Mouse (Mus musculus): Measurements from ENCODE around the gene Spg7. TPM values are rescaled to one million over a fixed set of nuclear protein-coding genes. Genes with fewer than 3 reads are reported as not detected.

Gene Spg7
- polyA plus RNA-seq, 1 experiment from 2014 or later: 63.7 TPM

Small RNAs within 50 kb of the gene (microRNA-seq; reads per million reads assigned to microRNA genes)
- not detected for gene Mir7079
- not detected for gene Mir7080

Other genes starting within 250 kb of the Spg7 start
- 18.3 and 20.6 TPM in 2 replicates for gene Cdh15, start 215.0 kb upstream of the Spg7 start, polyA plus RNA-seq (2016; fragmentation: Nextera tagmentation; extraction: Ambion mirVana)
- 62.3 and 108 TPM in 2 replicates for gene Ankrd11, start 20.7 kb upstream of the Spg7 start, polyA plus RNA-seq (2016; fragmentation: Nextera tagmentation; extraction: Ambion mirVana)
- gene Rpl13, start 39.4 kb downstream of the Spg7 start, polyA plus RNA-seq (2016; fragmentation: Nextera tagmentation; extraction: Ambion mirVana): 1,503 and 1,509 TPM in 2 replicates
- gene Cpne7, start 54.4 kb downstream of the Spg7 start, polyA plus RNA-seq (2016; fragmentation: Nextera tagmentation; extraction: Ambion mirVana): 0.40 and 0.53 TPM in 2 replicates
- gene Sult5a1, start 95.4 kb downstream of the Spg7 start, polyA plus RNA-seq (2016; fragmentation: Nextera tagmentation; extraction: Ambion mirVana): 15.9 and 16.0 TPM in 2 replicates
- 1.4 and 1.5 TPM in 2 replicates for gene Dpep1, start 123.3 kb downstream of the Spg7 start, polyA plus RNA-seq (2016; fragmentation: Nextera tagmentation; extraction: Ambion mirVana)
- gene Chmp1a, start 149.8 kb downstream of the Spg7 start, polyA plus RNA-seq (2016; fragmentation: Nextera tagmentation; extraction: Ambion mirVana): 135 and 140 TPM in 2 replicates
- gene Spata33, start 149.9 kb downstream of the Spg7 start, polyA plus RNA-seq (2016; fragmentation: Nextera tagmentation; extraction: Ambion mirVana): 5.0 and 6.5 TPM in 2 replicates
- gene Cdk10, start 161.9 kb downstream of the Spg7 start, polyA plus RNA-seq (2016; fragmentation: Nextera tagmentation; extraction: Ambion mirVana): 36.3 and 36.6 TPM in 2 replicates
- gene Spata2l, start 173.3 kb downstream of the Spg7 start, polyA plus RNA-seq (2016; fragmentation: Nextera tagmentation; extraction: Ambion mirVana): 1.6 and 1.8 TPM in 2 replicates
- 30.1 and 31.4 TPM in 2 replicates for gene Zfp276, start 191.3 kb downstream of the Spg7 start, polyA plus RNA-seq (2016; fragmentation: Nextera tagmentation; extraction: Ambion mirVana)
- 30.4 and 34.0 TPM in 2 replicates for gene Vps9d1, start 191.4 kb downstream of the Spg7 start, polyA plus RNA-seq (2016; fragmentation: Nextera tagmentation; extraction: Ambion mirVana)